Mouse (Mus musculus) right cerebral cortex, postnatal 14 days (tissue): Measurements from ENCODE around the gene Plcb1.

ENCODE experiments used
- DNase-seq: peaks from one replicate; pipeline ENCODE4 v3.0.0; 2022

Plcb1 gene

GRCm38 (mm10) chr2:135439546-135440517 lies 654.0 kb downstream of the Plcb1 start:
- peak; percentile 10 for DNase-seq

- no peak for DNase-seq
Measured at GRCm38 (mm10) chr2:135453581-135453980, 667.7 kb downstream of the Plcb1 start.

GRCm38 (mm10) chr2:135454015-135454414 lies 668.1 kb downstream of the Plcb1 start:
- no peak for DNase-seq

GRCm38 (mm10) chr2:135454455-135454854 lies 668.6 kb downstream of the Plcb1 start:
- DNase-seq: no peak

GRCm38 (mm10) chr2:135467895-135468294 lies 682.0 kb downstream of the Plcb1 start:
- no peak for DNase-seq

- no peak for DNase-seq
Measured at GRCm38 (mm10) chr2:135474107-135474506, 688.2 kb downstream of the Plcb1 start.

- DNase-seq: no peak
Measured at GRCm38 (mm10) chr2:135485248-135485647, 699.4 kb downstream of the Plcb1 start.

- DNase-seq: no peak
Measured at GRCm38 (mm10) chr2:135488277-135488676, 702.4 kb downstream of the Plcb1 start.

GRCm38 (mm10) chr2:135489127-135489526 lies 703.3 kb downstream of the Plcb1 start:
- no peak for DNase-seq

- no peak for DNase-seq
Measured at GRCm38 (mm10) chr2:135492777-135493176, 706.9 kb downstream of the Plcb1 start.

GRCm38 (mm10) chr2:135496553-135496952 lies 710.7 kb downstream of the Plcb1 start:
- no peak for DNase-seq

- DNase-seq: no peak
Measured at GRCm38 (mm10) chr2:135497251-135497650, 711.4 kb downstream of the Plcb1 start.

- DNase-seq: no peak
Measured at GRCm38 (mm10) chr2:135500872-135501271, 715.0 kb downstream of the Plcb1 start.

- no peak for DNase-seq
Measured at GRCm38 (mm10) chr2:135503328-135503997, 717.6 kb downstream of the Plcb1 start.

GRCm38 (mm10) chr2:135503998-135504354 lies 718.1 kb downstream of the Plcb1 start:
- DNase-seq: no peak

GRCm38 (mm10) chr2:135507111-135507510 lies 721.2 kb downstream of the Plcb1 start:
- no peak for DNase-seq

- no peak for DNase-seq
Measured at GRCm38 (mm10) chr2:135518956-135519355, 733.1 kb downstream of the Plcb1 start.
